Mouse (Mus musculus): Measurements from ENCODE around the gene Tmem104.

Tmem104 gene

GRCm38 (mm10) chr11:115202316-115202715 lies 15.0 kb downstream of the Tmem104 start:
- peak; percentile 83 for DNase-seq (ENCODE audit: low spot score)

- DNase-seq (ENCODE audit: low spot score), result no peak
Measured at GRCm38 (mm10) chr11:115202756-115203155, 15.5 kb downstream of the Tmem104 start.

GRCm38 (mm10) chr11:115208126-115208525 lies 20.8 kb downstream of the Tmem104 start:
- no peak for DNase-seq (ENCODE audit: low spot score)

- DNase-seq (ENCODE audit: low spot score), result no peak
Measured at GRCm38 (mm10) chr11:115208776-115209732, 21.8 kb downstream of the Tmem104 start.

GRCm38 (mm10) chr11:115209958-115210357 lies 22.7 kb downstream of the Tmem104 start:
- no peak for DNase-seq (ENCODE audit: low spot score)

GRCm38 (mm10) chr11:115212116-115212515 lies 24.8 kb downstream of the Tmem104 start:
- DNase-seq (ENCODE audit: low spot score), result no peak

GRCm38 (mm10) chr11:115215123-115215522 lies 27.8 kb downstream of the Tmem104 start:
- DNase-seq (ENCODE audit: low spot score), result no peak

GRCm38 (mm10) chr11:115217439-115218410 lies 30.4 kb downstream of the Tmem104 start:
- no peak for DNase-seq (ENCODE audit: low spot score)

GRCm38 (mm10) chr11:115219263-115219662 lies 32.0 kb downstream of the Tmem104 start:
- DNase-seq (ENCODE audit: low spot score), result no peak

GRCm38 (mm10) chr11:115219685-115220084 lies 32.4 kb downstream of the Tmem104 start:
- DNase-seq (ENCODE audit: low spot score), result no peak

- no peak for DNase-seq (ENCODE audit: low spot score)
Measured at GRCm38 (mm10) chr11:115222077-115222476, 34.8 kb downstream of the Tmem104 start.

GRCm38 (mm10) chr11:115222570-115222969 lies 35.3 kb downstream of the Tmem104 start:
- no peak for DNase-seq (ENCODE audit: low spot score)

GRCm38 (mm10) chr11:115223451-115223850 lies 36.2 kb downstream of the Tmem104 start:
- DNase-seq (ENCODE audit: low spot score), result no peak

- no peak for DNase-seq (ENCODE audit: low spot score)
Measured at GRCm38 (mm10) chr11:115223877-115224276, 36.6 kb downstream of the Tmem104 start.

- peak; percentile 66 for DNase-seq (ENCODE audit: low spot score)
Measured at GRCm38 (mm10) chr11:115224889-115225288, 37.6 kb downstream of the Tmem104 start.

- DNase-seq (ENCODE audit: low spot score), result no peak
Measured at GRCm38 (mm10) chr11:115225301-115225700, 38.0 kb downstream of the Tmem104 start.

GRCm38 (mm10) chr11:115226811-115227491 lies 39.7 kb downstream of the Tmem104 start:
- no peak for DNase-seq (ENCODE audit: low spot score)

- no peak for DNase-seq (ENCODE audit: low spot score)
Measured at GRCm38 (mm10) chr11:115227640-115228039, 40.4 kb downstream of the Tmem104 start.

GRCm38 (mm10) chr11:115228430-115228829 lies 41.1 kb downstream of the Tmem104 start:
- no peak for DNase-seq (ENCODE audit: low spot score)

GRCm38 (mm10) chr11:115229021-115229930 lies 42.0 kb downstream of the Tmem104 start:
- DNase-seq (ENCODE audit: low spot score), result no peak

All from layer of hippocampus, adult 11-12 months (tissue).